Mouse (Mus musculus) kidney, embryonic 16.5 days (tissue): Measurements from ENCODE around the gene Osbpl5. TPM values are rescaled to one million over a fixed set of nuclear protein-coding genes. Genes with fewer than 3 reads are reported as not detected.

Experiments used
- ATAC-seq: fragments of 200-750 bp; cut with Nextera tagmentation; 2 replicates; pipeline ENCODE4 v1.8.0; 2017; ENCODE audit warnings: moderate TSS enrichment; ENCODE audit not compliant: low FRiP score, low TSS enrichment
- H3K27ac ChIP-seq: fragments of 300-500 bp; sonication (generic); 2 replicates; pipeline ENCODE4 v1.5.1; 2014; ENCODE audit warnings: low read length
- H3K27me3 ChIP-seq: fragments of 300-500 bp; sonication (generic); 2 replicates; pipeline ENCODE4 v1.6.1; 2014; ENCODE audit warnings: low read length, control low read depth, mixed read lengths; ENCODE audit not compliant: insufficient read depth
- H3K36me3 ChIP-seq: fragments of 300-500 bp; sonication (generic); 2 replicates; pipeline ENCODE4 v1.6.1; 2014; ENCODE audit warnings: low read length, control low read depth, mixed read lengths; ENCODE audit not compliant: insufficient read depth
- H3K4me1 ChIP-seq: fragments of 300-500 bp; sonication (generic); 2 replicates; pipeline ENCODE4 v1.6.1; 2014; ENCODE audit warnings: low read length, control low read depth, mixed read lengths; ENCODE audit not compliant: insufficient read depth
- H3K4me2 ChIP-seq: fragments of 300-500 bp; sonication (generic); replicated peaks from 2 replicates; pipeline ENCODE4 v1.6.1; 2014; ENCODE audit warnings: low read depth, low read length
- H3K4me3 ChIP-seq: fragments of 300-500 bp; sonication (generic); 2 replicates; pipeline ENCODE4 v1.5.1; 2014; ENCODE audit warnings: mild to moderate bottlenecking, low read length
- H3K9ac ChIP-seq: fragments of 300-500 bp; sonication (generic); replicated peaks from 2 replicates; pipeline ENCODE4 v1.6.1; 2014; ENCODE audit warnings: low read length
- H3K9me3 ChIP-seq: fragments of 300-500 bp; sonication (generic); 2 replicates; pipeline ENCODE4 v1.6.1; 2016; ENCODE audit warnings: low read length, control low read depth
- WGBS: fragments of 180-500 bp; shearing (Covaris S2); extraction: QIAGEN DNeasy Blood & Tissue Kit; methylation state at CpG from one replicate; pipeline ENCODE4 v1.1.7; 2014; 5-methylcytosine and 5-hydroxymethylcytosine counted together
- polyA plus RNA-seq: library from polyadenylated mRNA; unstranded; fragments of >200 nt; fragmentation: Nextera tagmentation; extraction: Ambion mirVana; gene quantifications from 2 replicates; pipeline ENCODE4 v1.2.1, GENCODE M21; 2015

Osbpl5 gene
- 42.1 and 47.1 TPM in 2 replicates for polyA plus RNA-seq

- H3K4me1 ChIP-seq, result peaks cover 10% of the 10 kb centered on the region
- ATAC-seq, result peak; percentile 35
- no peak within 1 kb of the TSS for H3K27ac ChIP-seq
- H3K9me3 ChIP-seq, result no peaks in the 10 kb centered on the region
- H3K27me3 ChIP-seq, result peaks cover 13% of the 10 kb centered on the region; the same call in 1 of the 2 replicates
- H3K36me3 ChIP-seq, result no peaks in the 10 kb centered on the region
- peak within 1 kb of the TSS; percentile 47 for H3K4me3 ChIP-seq
- peak within 1 kb of the TSS; percentile 88 for H3K4me2 ChIP-seq
- H3K9ac ChIP-seq, result peak within 1 kb of the TSS; percentile 50
- 17% methylated on average over 22 of the region's 22 CpGs for WGBS
Observed at GRCm38 (mm10) chr7:143756125-143757026, at the start of gene Osbpl5. Gene Osbpl5, minus strand, starts transcription at chr7:143756985.

- no peak overlapping the region for H3K27ac ChIP-seq
- H3K36me3 ChIP-seq, result peaks cover 29% of the 10 kb centered on the region
- H3K27me3 ChIP-seq, result no peaks in the 10 kb centered on the region
- no peak for ATAC-seq
- H3K9ac ChIP-seq, result no peak overlapping the region
- H3K9me3 ChIP-seq, result no peaks in the 10 kb centered on the region
- no peaks in the 10 kb centered on the region for H3K4me1 ChIP-seq
- 55% methylated on average over 5 of the region's 5 CpGs for WGBS
- H3K4me2 ChIP-seq, result no peak overlapping the region
- H3K4me3 ChIP-seq, result no peak overlapping the region
Observed at GRCm38 (mm10) chr7:143805199-143805624, 48.4 kb upstream of the Osbpl5 start.

- no peaks in the 10 kb centered on the region for H3K4me1 ChIP-seq
- H3K4me2 ChIP-seq, result no peak overlapping the region
- WGBS, result 86% methylated on average over 8 of the region's 8 CpGs
- no peak overlapping the region for H3K4me3 ChIP-seq
- H3K9ac ChIP-seq, result no peak overlapping the region
- H3K27me3 ChIP-seq, result no peaks in the 10 kb centered on the region
- no peak overlapping the region for H3K27ac ChIP-seq
- no peak for ATAC-seq
- H3K36me3 ChIP-seq, result peaks cover 34% of the 10 kb centered on the region
- H3K9me3 ChIP-seq, result no peaks in the 10 kb centered on the region
Observed at GRCm38 (mm10) chr7:143801195-143802065, 44.6 kb upstream of the Osbpl5 start.

GRCm38 (mm10) chr7:143800770-143801169 is 44.0 kb upstream of the Osbpl5 start:
- Histone ChIP-seq H3K36me3 (peaks cover 33% of the 10 kb centered on the region), H3K4me3 (no peak overlapping the region), H3K27me3 (no peaks in the 10 kb centered on the region), H3K4me1 (no peaks in the 10 kb centered on the region), H3K9me3 (no peaks in the 10 kb centered on the region), H3K9ac (no peak overlapping the region), H3K27ac (no peak overlapping the region), H3K4me2 (no peak overlapping the region)
- no peak for ATAC-seq
- WGBS, result 86% methylated on average over 1 of the region's 1 CpGs

- Histone ChIP-seq H3K36me3 (peaks cover 34% of the 10 kb centered on the region), H3K9ac (no peak overlapping the region), H3K27ac (no peak overlapping the region), H3K4me3 (no peak overlapping the region), H3K4me1 (no peaks in the 10 kb centered on the region), H3K4me2 (no peak overlapping the region), H3K9me3 (no peaks in the 10 kb centered on the region), H3K27me3 (no peaks in the 10 kb centered on the region)
- ATAC-seq, result no peak
- WGBS, result 86% methylated on average over 4 of the region's 4 CpGs
Observed at GRCm38 (mm10) chr7:143798783-143799182, 42.0 kb upstream of the Osbpl5 start.

- ATAC-seq, result peak; percentile 68; the same call in 1 of the 2 replicates
- 0 out of 2 replicates have a peak, but pooled peaks cover 3% of the 10 kb centered on the region for H3K9me3 ChIP-seq
- H3K4me1 ChIP-seq, result no peaks in the 10 kb centered on the region
- WGBS, result 54% methylated on average over 4 of the region's 4 CpGs
- no peaks in the 10 kb centered on the region for H3K27me3 ChIP-seq
- H3K4me2 ChIP-seq, result no peak overlapping the region
- H3K9ac ChIP-seq, result no peak overlapping the region
- H3K36me3 ChIP-seq, result peaks cover 17% of the 10 kb centered on the region; the same call in 1 of the 2 replicates
- no peak overlapping the region for H3K4me3 ChIP-seq
- no peak overlapping the region for H3K27ac ChIP-seq
Observed at GRCm38 (mm10) chr7:143793121-143793520, 36.3 kb upstream of the Osbpl5 start.

- H3K4me1 ChIP-seq, result no peaks in the 10 kb centered on the region
- H3K4me3 ChIP-seq, result no peak overlapping the region
- no peak overlapping the region for H3K9ac ChIP-seq
- no peak overlapping the region for H3K4me2 ChIP-seq
- 0 out of 2 replicates have a peak, but pooled peaks cover 3% of the 10 kb centered on the region for H3K9me3 ChIP-seq
- H3K27me3 ChIP-seq, result no peaks in the 10 kb centered on the region
- no peak for ATAC-seq
- no peak overlapping the region for H3K27ac ChIP-seq
- WGBS, result 72% methylated on average over 6 of the region's 6 CpGs
- peaks cover 11% of the 10 kb centered on the region; the same call in 1 of the 2 replicates for H3K36me3 ChIP-seq
Observed at GRCm38 (mm10) chr7:143792336-143792985, 35.7 kb upstream of the Osbpl5 start.

- no peaks in the 10 kb centered on the region for H3K9me3 ChIP-seq
- peak within 1 kb of the TSS; percentile 61 for H3K4me2 ChIP-seq
- H3K4me3 ChIP-seq, result peak within 1 kb of the TSS; percentile 46
- H3K27me3 ChIP-seq, result no peaks in the 10 kb centered on the region
- WGBS, result 1% methylated on average over 21 of the region's 21 CpGs
- H3K4me1 ChIP-seq, result peaks cover 27% of the 10 kb centered on the region
- ATAC-seq, result peak; percentile 91
- peak within 1 kb of the TSS; percentile 64 for H3K9ac ChIP-seq
- H3K27ac ChIP-seq, result peak within 1 kb of the TSS; percentile 86
- H3K36me3 ChIP-seq, result no peaks in the 10 kb centered on the region
Observed at GRCm38 (mm10) chr7:143783996-143784829, 27.4 kb upstream of the Osbpl5 start, which contains the start of gene Mrgpre. Gene Mrgpre, minus strand, starts transcription at chr7:143784500.
